Mouse (Mus musculus): ENCODE results near the gene Tk1. TPM values are rescaled to one million over a fixed set of nuclear protein-coding genes. Genes with fewer than 3 reads are reported as not detected.
A peak's percentile ranks its signal among the peaks of the same experiment; 100 is the strongest.

Tk1 gene
- polyA plus RNA-seq, 1 experiment: 1.9 TPM

GRCm38 (mm10) chr11:117848271-117848984, 22.5 kb upstream of the Tk1 start:
- Histone ChIP-seq H3K4me1 (ENCODE audit: control insufficient read depth, insufficient read depth, low read length) (no peaks in the 10 kb centered on the region), H3K4me3 (ENCODE audit: insufficient read depth, low read length) (peak overlapping the region; percentile 53), H3K27ac (ENCODE audit: insufficient read depth, low read length) (peak overlapping the region; percentile 49)
- TF ChIP-seq CTCF (IDR thresholded peaks at IDR 0.05; ENCODE audit: extremely low read depth, insufficient read depth, low read length): no peak
- no peak for TF ChIP-seq POLR2A (IDR thresholded peaks at IDR 0.05; ENCODE audit: extremely low read depth, insufficient read depth, low read length)

GRCm38 (mm10) chr11:117847593-117848215, 21.8 kb upstream of the Tk1 start:
- Histone ChIP-seq H3K27ac (ENCODE audit: insufficient read depth, low read length) (0 out of 2 replicates have a peak overlapping the region, but pooled peaks have one; percentile 49), H3K4me3 (ENCODE audit: insufficient read depth, low read length) (no peak overlapping the region; the same call in 1 of the 2 replicates), H3K4me1 (ENCODE audit: control insufficient read depth, insufficient read depth, low read length) (no peaks in the 10 kb centered on the region)
- TF ChIP-seq CTCF (IDR thresholded peaks at IDR 0.05; ENCODE audit: extremely low read depth, insufficient read depth, low read length) (no peak), POLR2A (IDR thresholded peaks at IDR 0.05; ENCODE audit: extremely low read depth, insufficient read depth, low read length) (no peak)

GRCm38 (mm10) chr11:117846640-117847039, 20.7 kb upstream of the Tk1 start:
- Histone ChIP-seq H3K4me3 (ENCODE audit: insufficient read depth, low read length) (no peak overlapping the region), H3K4me1 (ENCODE audit: control insufficient read depth, insufficient read depth, low read length) (no peaks in the 10 kb centered on the region), H3K27ac (ENCODE audit: insufficient read depth, low read length) (no peak overlapping the region)
- TF ChIP-seq CTCF (IDR thresholded peaks at IDR 0.05; ENCODE audit: extremely low read depth, insufficient read depth, low read length) (no peak), POLR2A (IDR thresholded peaks at IDR 0.05; ENCODE audit: extremely low read depth, insufficient read depth, low read length) (no peak)

DNA sequence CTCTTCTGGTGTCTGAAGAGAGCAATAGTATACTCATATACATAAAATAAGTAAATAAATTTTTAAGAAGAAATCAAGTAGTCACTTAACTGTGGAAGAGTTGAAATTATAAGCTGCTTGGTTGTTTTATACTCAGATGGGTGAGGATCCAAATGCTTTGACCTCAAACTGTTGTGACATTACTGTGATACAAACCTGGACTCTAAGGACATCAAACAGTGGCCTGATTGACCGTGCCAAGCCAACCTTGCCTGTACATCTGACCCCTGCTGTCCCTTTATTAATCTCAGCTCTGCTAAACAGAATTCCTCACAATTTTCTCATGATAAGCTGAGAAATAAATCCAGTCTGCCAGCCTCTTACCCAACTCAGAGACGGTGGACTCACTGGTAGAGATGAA, 19.8 kb upstream of the Tk1 start:
- no peak for TF ChIP-seq POLR2A (IDR thresholded peaks at IDR 0.05; ENCODE audit: extremely low read depth, insufficient read depth, low read length)
- no peak for TF ChIP-seq CTCF (IDR thresholded peaks at IDR 0.05; ENCODE audit: extremely low read depth, insufficient read depth, low read length)
- Histone ChIP-seq H3K27ac (ENCODE audit: insufficient read depth, low read length) (no peak overlapping the region), H3K4me1 (ENCODE audit: control insufficient read depth, insufficient read depth, low read length) (no peaks in the 10 kb centered on the region), H3K4me3 (ENCODE audit: insufficient read depth, low read length) (no peak overlapping the region)

DNA sequence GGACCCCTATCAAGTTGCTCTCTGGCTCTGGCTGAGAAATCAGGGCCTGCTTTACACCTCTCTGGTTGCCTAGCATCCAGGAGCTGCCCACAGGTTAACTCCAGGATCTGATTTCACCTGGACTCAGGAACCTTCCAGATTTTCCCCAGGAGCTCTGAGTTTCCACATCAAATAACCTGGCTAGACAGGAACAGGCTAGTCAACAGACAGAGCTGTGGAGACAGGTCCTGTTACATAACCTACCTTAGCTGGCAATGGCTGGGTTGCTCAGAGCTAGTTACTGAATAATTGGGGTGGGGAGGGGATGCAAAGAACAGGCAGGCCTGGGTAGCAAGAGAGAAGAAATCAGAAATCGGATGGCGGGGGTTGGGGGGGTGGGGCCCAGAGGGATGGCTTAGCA, 19.1 kb upstream of the Tk1 start:
- Histone ChIP-seq H3K27ac (ENCODE audit: insufficient read depth, low read length) (no peak overlapping the region), H3K4me3 (ENCODE audit: insufficient read depth, low read length) (no peak overlapping the region), H3K4me1 (ENCODE audit: control insufficient read depth, insufficient read depth, low read length) (no peaks in the 10 kb centered on the region)
- TF ChIP-seq POLR2A (IDR thresholded peaks at IDR 0.05; ENCODE audit: extremely low read depth, insufficient read depth, low read length) (no peak), CTCF (IDR thresholded peaks at IDR 0.05; ENCODE audit: extremely low read depth, insufficient read depth, low read length) (no peak)

DNA sequence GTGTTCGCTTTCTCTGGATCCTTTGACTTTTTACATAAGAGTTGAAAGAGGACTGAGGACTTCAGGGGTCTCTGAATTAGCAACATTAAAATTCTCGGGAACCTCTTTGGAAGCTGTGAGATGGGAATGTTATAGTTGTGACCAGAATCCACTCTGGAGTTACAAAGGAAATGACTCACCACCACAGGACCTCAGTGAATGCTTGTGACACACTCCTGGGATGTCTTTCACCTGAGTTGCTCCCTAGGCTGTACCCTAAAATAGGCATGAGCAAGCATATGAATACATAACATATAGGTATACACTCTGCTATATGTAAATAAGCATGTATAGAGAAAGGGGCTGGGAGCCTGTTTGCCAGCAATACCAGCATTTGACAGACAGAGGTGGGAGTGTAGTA, 17.5 kb upstream of the Tk1 start:
- H3K27ac ChIP-seq (ENCODE audit: insufficient read depth, low read length): no peak overlapping the region
- no peaks in the 10 kb centered on the region for H3K4me1 ChIP-seq (ENCODE audit: control insufficient read depth, insufficient read depth, low read length)
- no peak overlapping the region for H3K4me3 ChIP-seq (ENCODE audit: insufficient read depth, low read length)
- TF ChIP-seq POLR2A (IDR thresholded peaks at IDR 0.05; ENCODE audit: extremely low read depth, insufficient read depth, low read length): no peak
- no peak for TF ChIP-seq CTCF (IDR thresholded peaks at IDR 0.05; ENCODE audit: extremely low read depth, insufficient read depth, low read length)

- no peaks in the 10 kb centered on the region for H3K4me1 ChIP-seq (ENCODE audit: control insufficient read depth, insufficient read depth, low read length)
- no peak overlapping the region for H3K27ac ChIP-seq (ENCODE audit: insufficient read depth, low read length)
- H3K4me3 ChIP-seq (ENCODE audit: insufficient read depth, low read length): no peak overlapping the region
- TF ChIP-seq CTCF (IDR thresholded peaks at IDR 0.05; ENCODE audit: extremely low read depth, insufficient read depth, low read length) (no peak), POLR2A (IDR thresholded peaks at IDR 0.05; ENCODE audit: extremely low read depth, insufficient read depth, low read length) (no peak)
These were observed 15.0 kb upstream of the Tk1 start for GRCm38 (mm10) chr11:117840910-117841309.

GRCm38 (mm10) chr11:117839021-117839420, 13.1 kb upstream of the Tk1 start:
- no peak overlapping the region for H3K27ac ChIP-seq (ENCODE audit: insufficient read depth, low read length)
- TF ChIP-seq POLR2A (IDR thresholded peaks at IDR 0.05; ENCODE audit: extremely low read depth, insufficient read depth, low read length): no peak

DNA sequence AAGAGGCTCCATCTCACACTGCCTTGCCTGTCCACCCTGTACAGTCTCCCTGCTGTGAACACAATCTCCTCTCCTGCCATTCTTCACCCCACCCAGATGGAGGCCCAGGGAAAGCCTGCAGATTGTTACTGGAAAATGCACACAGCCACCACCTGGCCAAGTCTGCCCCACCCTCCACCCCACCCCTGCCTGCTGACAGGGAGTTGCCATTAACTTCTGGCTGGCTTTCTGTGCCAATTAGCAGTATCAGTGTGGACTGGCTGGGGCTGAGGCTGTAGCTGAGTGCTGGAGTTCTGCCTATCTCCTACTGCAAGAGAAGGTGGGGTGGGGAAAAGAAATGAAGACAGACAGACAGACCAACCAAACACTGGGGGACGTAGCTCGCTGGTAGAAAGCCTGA, 12.7 kb upstream of the Tk1 start:
- TF ChIP-seq POLR2A (IDR thresholded peaks at IDR 0.05; ENCODE audit: extremely low read depth, insufficient read depth, low read length): no peak
- no peak for TF ChIP-seq CTCF (IDR thresholded peaks at IDR 0.05; ENCODE audit: extremely low read depth, insufficient read depth, low read length)
- Histone ChIP-seq H3K27ac (ENCODE audit: insufficient read depth, low read length) (no peak overlapping the region), H3K4me1 (ENCODE audit: control insufficient read depth, insufficient read depth, low read length) (no peaks in the 10 kb centered on the region), H3K4me3 (ENCODE audit: insufficient read depth, low read length) (no peak overlapping the region)

More at GRCm38 (mm10) chr11:117839021-117839420, 13.1 kb upstream of the Tk1 start:
- Histone ChIP-seq H3K4me1 (ENCODE audit: control insufficient read depth, insufficient read depth, low read length) (no peaks in the 10 kb centered on the region), H3K4me3 (ENCODE audit: insufficient read depth, low read length) (no peak overlapping the region)

GRCm38 (mm10) chr11:117836306-117836705, 10.4 kb upstream of the Tk1 start:
- Histone ChIP-seq H3K27ac (ENCODE audit: insufficient read depth, low read length) (no peak overlapping the region), H3K4me3 (ENCODE audit: insufficient read depth, low read length) (no peak overlapping the region)

More at GRCm38 (mm10) chr11:117836306-117836705, 10.4 kb upstream of the Tk1 start:
- TF ChIP-seq POLR2A (IDR thresholded peaks at IDR 0.05; ENCODE audit: extremely low read depth, insufficient read depth, low read length) (no peak), CTCF (IDR thresholded peaks at IDR 0.05; ENCODE audit: extremely low read depth, insufficient read depth, low read length) (no peak)
- no peaks in the 10 kb centered on the region for H3K4me1 ChIP-seq (ENCODE audit: control insufficient read depth, insufficient read depth, low read length)
